Mouse (Mus musculus): ENCODE results near the gene Lasp1. TPM values are rescaled to one million over a fixed set of nuclear protein-coding genes. Genes with fewer than 3 reads are reported as not detected.
A peak's percentile ranks its signal among the peaks of the same experiment; 100 is the strongest.

The Lasp1 gene
- polyA plus RNA-seq, 1 experiment from 2014 or later = 141 TPM

- H3K9me3 ChIP-seq (ENCODE audit: control insufficient read depth, low read length) = no peaks in the 10 kb centered on the region
- peaks cover 6% of the 10 kb centered on the region for H3K36me3 ChIP-seq (ENCODE audit: control insufficient read depth, insufficient read depth, low read length)
- peak overlapping the region; percentile 59; the same call in 1 of the 2 replicates for H3K9ac ChIP-seq (ENCODE audit: low read depth, low read length)
- peak; percentile 41 for ATAC-seq
- H3K4me1 ChIP-seq (ENCODE audit: control insufficient read depth, insufficient read depth, low read length) = peaks cover 86% of the 10 kb centered on the region
- peak overlapping the region; percentile 89 for H3K27ac ChIP-seq (ENCODE audit: low read length)
- H3K4me3 ChIP-seq (ENCODE audit: low read length) = no peak overlapping the region
- 28% methylated on average over 7 of the region's 7 CpGs for WGBS
- H3K4me2 ChIP-seq (ENCODE audit: low read depth, low read length) = no peak overlapping the region
- H3K27me3 ChIP-seq (replicated peaks; ENCODE audit: control insufficient read depth, insufficient read depth, low read length) = no peaks in the 10 kb centered on the region
Observed at GRCm38 (mm10) chr11:97813085-97813484, 14.3 kb downstream of the Lasp1 start.

GRCm38 (mm10) chr11:97813746-97814515, 15.1 kb downstream of the Lasp1 start:
- Histone ChIP-seq H3K9me3 (ENCODE audit: control insufficient read depth, low read length) (no peaks in the 10 kb centered on the region), H3K4me2 (ENCODE audit: low read depth, low read length) (no peak overlapping the region), H3K36me3 (ENCODE audit: control insufficient read depth, insufficient read depth, low read length) (peaks cover 6% of the 10 kb centered on the region), H3K27ac (ENCODE audit: low read length) (peak overlapping the region; percentile 89), H3K4me3 (ENCODE audit: low read length) (no peak overlapping the region), H3K9ac (ENCODE audit: low read depth, low read length) (no peak overlapping the region), H3K27me3 (replicated peaks; ENCODE audit: control insufficient read depth, insufficient read depth, low read length) (no peaks in the 10 kb centered on the region), H3K4me1 (ENCODE audit: control insufficient read depth, insufficient read depth, low read length) (peaks cover 86% of the 10 kb centered on the region)
- ATAC-seq = no peak
- 66% methylated on average over 17 of the region's 17 CpGs for WGBS

- H3K4me2 ChIP-seq (ENCODE audit: low read depth, low read length) = no peak overlapping the region
- no peak for ATAC-seq
- peaks cover 3% of the 10 kb centered on the region for H3K36me3 ChIP-seq (ENCODE audit: control insufficient read depth, insufficient read depth, low read length)
- WGBS = 82% methylated on average over 11 of the region's 11 CpGs
- H3K27ac ChIP-seq (ENCODE audit: low read length) = peak overlapping the region; percentile 0; the same call in 1 of the 2 replicates
- no peaks in the 10 kb centered on the region for H3K27me3 ChIP-seq (replicated peaks; ENCODE audit: control insufficient read depth, insufficient read depth, low read length)
- H3K4me3 ChIP-seq (ENCODE audit: low read length) = no peak overlapping the region
- H3K9ac ChIP-seq (ENCODE audit: low read depth, low read length) = no peak overlapping the region
- H3K9me3 ChIP-seq (ENCODE audit: control insufficient read depth, low read length) = no peaks in the 10 kb centered on the region
- H3K4me1 ChIP-seq (ENCODE audit: control insufficient read depth, insufficient read depth, low read length) = peaks cover 82% of the 10 kb centered on the region
Observed at GRCm38 (mm10) chr11:97815736-97816135, 16.9 kb downstream of the Lasp1 start.

GRCm38 (mm10) chr11:97816176-97816575, 17.4 kb downstream of the Lasp1 start:
- Histone ChIP-seq H3K27me3 (replicated peaks; ENCODE audit: control insufficient read depth, insufficient read depth, low read length) (no peaks in the 10 kb centered on the region), H3K4me3 (ENCODE audit: low read length) (no peak overlapping the region), H3K9me3 (ENCODE audit: control insufficient read depth, low read length) (no peaks in the 10 kb centered on the region), H3K4me1 (ENCODE audit: control insufficient read depth, insufficient read depth, low read length) (peaks cover 82% of the 10 kb centered on the region), H3K9ac (ENCODE audit: low read depth, low read length) (no peak overlapping the region), H3K27ac (ENCODE audit: low read length) (peak overlapping the region; percentile 0), H3K36me3 (ENCODE audit: control insufficient read depth, insufficient read depth, low read length) (peaks cover 3% of the 10 kb centered on the region), H3K4me2 (ENCODE audit: low read depth, low read length) (no peak overlapping the region)
- no peak for ATAC-seq
- 64% methylated on average over 5 of the region's 5 CpGs for WGBS

- no peak for ATAC-seq
- H3K36me3 ChIP-seq (ENCODE audit: control insufficient read depth, insufficient read depth, low read length) = peaks cover 3% of the 10 kb centered on the region
- H3K27me3 ChIP-seq (replicated peaks; ENCODE audit: control insufficient read depth, insufficient read depth, low read length) = no peaks in the 10 kb centered on the region
- WGBS = 44% methylated on average over 9 of the region's 9 CpGs
- peak overlapping the region; percentile 88 for H3K27ac ChIP-seq (ENCODE audit: low read length)
- peak overlapping the region; percentile 16; the same call in 1 of the 2 replicates for H3K4me2 ChIP-seq (ENCODE audit: low read depth, low read length)
- H3K4me1 ChIP-seq (ENCODE audit: control insufficient read depth, insufficient read depth, low read length) = peaks cover 81% of the 10 kb centered on the region
- H3K4me3 ChIP-seq (ENCODE audit: low read length) = no peak overlapping the region
- peak overlapping the region; percentile 51 for H3K9ac ChIP-seq (ENCODE audit: low read depth, low read length)
- no peaks in the 10 kb centered on the region for H3K9me3 ChIP-seq (ENCODE audit: control insufficient read depth, low read length)
Observed at GRCm38 (mm10) chr11:97816916-97817315, 18.1 kb downstream of the Lasp1 start.

- peak; percentile 61 for ATAC-seq
- H3K27ac ChIP-seq (ENCODE audit: low read length) = peak overlapping the region; percentile 68
- peak overlapping the region; percentile 11; the same call in 1 of the 2 replicates for H3K4me2 ChIP-seq (ENCODE audit: low read depth, low read length)
- H3K4me3 ChIP-seq (ENCODE audit: low read length) = no peak overlapping the region
- peaks cover 3% of the 10 kb centered on the region for H3K36me3 ChIP-seq (ENCODE audit: control insufficient read depth, insufficient read depth, low read length)
- no peak overlapping the region for H3K9ac ChIP-seq (ENCODE audit: low read depth, low read length)
- H3K4me1 ChIP-seq (ENCODE audit: control insufficient read depth, insufficient read depth, low read length) = peaks cover 78% of the 10 kb centered on the region
- 33% methylated on average over 5 of the region's 5 CpGs for WGBS
- H3K9me3 ChIP-seq (ENCODE audit: control insufficient read depth, low read length) = no peaks in the 10 kb centered on the region
- no peaks in the 10 kb centered on the region for H3K27me3 ChIP-seq (replicated peaks; ENCODE audit: control insufficient read depth, insufficient read depth, low read length)
Observed at GRCm38 (mm10) chr11:97817379-97817778, 18.6 kb downstream of the Lasp1 start.

GRCm38 (mm10) chr11:97818003-97818402, 19.2 kb downstream of the Lasp1 start:
- H3K9me3 ChIP-seq (ENCODE audit: control insufficient read depth, low read length) = no peaks in the 10 kb centered on the region
- H3K4me1 ChIP-seq (ENCODE audit: control insufficient read depth, insufficient read depth, low read length) = peaks cover 72% of the 10 kb centered on the region
- H3K36me3 ChIP-seq (ENCODE audit: control insufficient read depth, insufficient read depth, low read length) = peaks cover 3% of the 10 kb centered on the region
- no peak overlapping the region for H3K4me2 ChIP-seq (ENCODE audit: low read depth, low read length)
- H3K27ac ChIP-seq (ENCODE audit: low read length) = peak overlapping the region; percentile 68
- ATAC-seq = no peak
- 52% methylated on average over 6 of the region's 6 CpGs for WGBS
- peak overlapping the region; percentile 41 for H3K9ac ChIP-seq (ENCODE audit: low read depth, low read length)
- H3K27me3 ChIP-seq (replicated peaks; ENCODE audit: control insufficient read depth, insufficient read depth, low read length) = no peaks in the 10 kb centered on the region
- H3K4me3 ChIP-seq (ENCODE audit: low read length) = no peak overlapping the region

GRCm38 (mm10) chr11:97818571-97818970, 19.8 kb downstream of the Lasp1 start:
- H3K9me3 ChIP-seq (ENCODE audit: control insufficient read depth, low read length) = no peaks in the 10 kb centered on the region
- no peak overlapping the region for H3K4me3 ChIP-seq (ENCODE audit: low read length)
- H3K9ac ChIP-seq (ENCODE audit: low read depth, low read length) = peak overlapping the region; percentile 41
- H3K36me3 ChIP-seq (ENCODE audit: control insufficient read depth, insufficient read depth, low read length) = peaks cover 6% of the 10 kb centered on the region
- peak overlapping the region; percentile 68 for H3K27ac ChIP-seq (ENCODE audit: low read length)
- H3K27me3 ChIP-seq (replicated peaks; ENCODE audit: control insufficient read depth, insufficient read depth, low read length) = no peaks in the 10 kb centered on the region
- WGBS = 20% methylated on average over 4 of the region's 4 CpGs
- H3K4me1 ChIP-seq (ENCODE audit: control insufficient read depth, insufficient read depth, low read length) = peaks cover 66% of the 10 kb centered on the region
- ATAC-seq = no peak
- no peak overlapping the region for H3K4me2 ChIP-seq (ENCODE audit: low read depth, low read length)

GRCm38 (mm10) chr11:97819102-97819501, 20.3 kb downstream of the Lasp1 start:
- Histone ChIP-seq H3K4me3 (ENCODE audit: low read length) (no peak overlapping the region), H3K36me3 (ENCODE audit: control insufficient read depth, insufficient read depth, low read length) (peaks cover 6% of the 10 kb centered on the region)
- WGBS = 61% methylated on average over 4 of the region's 4 CpGs

More at GRCm38 (mm10) chr11:97819102-97819501, 20.3 kb downstream of the Lasp1 start:
- no peak for ATAC-seq
- Histone ChIP-seq H3K9me3 (ENCODE audit: control insufficient read depth, low read length) (no peaks in the 10 kb centered on the region), H3K4me1 (ENCODE audit: control insufficient read depth, insufficient read depth, low read length) (peaks cover 61% of the 10 kb centered on the region), H3K9ac (ENCODE audit: low read depth, low read length) (no peak overlapping the region), H3K27ac (ENCODE audit: low read length) (peak overlapping the region; percentile 68; the same call in 1 of the 2 replicates), H3K27me3 (replicated peaks; ENCODE audit: control insufficient read depth, insufficient read depth, low read length) (no peaks in the 10 kb centered on the region), H3K4me2 (ENCODE audit: low read depth, low read length) (no peak overlapping the region)
